Mouse (Mus musculus): ENCODE results near the gene Slit3. TPM values are rescaled to one million over a fixed set of nuclear protein-coding genes. Genes with fewer than 3 reads are reported as not detected.

Slit3 gene
- total and polyA plus RNA-seq, 3 experiments, result 0.76 TPM; not detected in 2

GRCm38 (mm10) chr11:35295162-35295799, 174.3 kb downstream of the Slit3 start:
- H3K36me3 ChIP-seq (replicated peaks), result no peaks in the 10 kb centered on the region
- peaks cover 63% of the 10 kb centered on the region for H3K9me3 ChIP-seq (replicated peaks)
- H3K27me3 ChIP-seq (ENCODE audit: insufficient read depth, low read length), result no peaks in the 10 kb centered on the region
- no peak for ATAC-seq (ENCODE audit: extremely low read depth, insufficient number of reproducible peaks, low FRiP score, poor library complexity, severe bottlenecking)
- no peak for TF ChIP-seq GATA2 (IDR thresholded peaks at IDR 0.05; ENCODE audit: borderline replicate concordance, low read depth, low read length)
- TF ChIP-seq CTCF (IDR thresholded peaks at IDR 0.05; ENCODE audit: low read depth, low read length), result no peak
- no peak for TF ChIP-seq TAL1 (conservative IDR thresholded peaks at IDR 0.05; ENCODE audit: low read depth, low read length)
- TF ChIP-seq POLR2AphosphoS5 (IDR thresholded peaks at IDR 0.05; ENCODE audit: insufficient replicate concordance, low read depth, low read length), result no peak
- TF ChIP-seq GATA1 (IDR thresholded peaks at IDR 0.05; ENCODE audit: borderline replicate concordance, low read length), result no peak
- no peaks in the 10 kb centered on the region for H3K4me1 ChIP-seq (ENCODE audit: insufficient read depth, low read depth, low read length)
- DNase-seq (ENCODE audit: low spot score), result no peak
- no peak overlapping the region for H3K4me3 ChIP-seq (ENCODE audit: low read depth, low read length)

- no peak overlapping the region for H3K4me3 ChIP-seq (ENCODE audit: low read depth, low read length)
- no peaks in the 10 kb centered on the region for H3K4me1 ChIP-seq (ENCODE audit: insufficient read depth, low read depth, low read length)
- no peak for TF ChIP-seq CTCF (IDR thresholded peaks at IDR 0.05; ENCODE audit: low read depth, low read length)
- DNase-seq (ENCODE audit: low spot score) (no peak), ATAC-seq (ENCODE audit: extremely low read depth, insufficient number of reproducible peaks, low FRiP score, poor library complexity, severe bottlenecking) (no peak)
- peaks cover 67% of the 10 kb centered on the region for H3K9me3 ChIP-seq (replicated peaks)
- no peaks in the 10 kb centered on the region for H3K27me3 ChIP-seq (ENCODE audit: insufficient read depth, low read length)
- no peaks in the 10 kb centered on the region for H3K36me3 ChIP-seq (replicated peaks)
These were observed 175.8 kb downstream of the Slit3 start for GRCm38 (mm10) chr11:35296803-35297202.

- H3K4me1 ChIP-seq (ENCODE audit: insufficient read depth, low read depth, low read length), result no peaks in the 10 kb centered on the region
- no peak overlapping the region for H3K4me3 ChIP-seq (ENCODE audit: low read depth, low read length)
- no peak for DNase-seq (ENCODE audit: low spot score)
- H3K27me3 ChIP-seq (ENCODE audit: insufficient read depth, low read length), result no peaks in the 10 kb centered on the region
- no peaks in the 10 kb centered on the region for H3K36me3 ChIP-seq (replicated peaks)
- H3K9me3 ChIP-seq (replicated peaks), result peaks cover 65% of the 10 kb centered on the region
- TF ChIP-seq TAL1 (conservative IDR thresholded peaks at IDR 0.05; ENCODE audit: low read depth, low read length) (no peak), CTCF (IDR thresholded peaks at IDR 0.05; ENCODE audit: low read depth, low read length) (no peak), POLR2AphosphoS5 (IDR thresholded peaks at IDR 0.05; ENCODE audit: insufficient replicate concordance, low read depth, low read length) (no peak), GATA1 (IDR thresholded peaks at IDR 0.05; ENCODE audit: borderline replicate concordance, low read length) (no peak), GATA2 (IDR thresholded peaks at IDR 0.05; ENCODE audit: borderline replicate concordance, low read depth, low read length) (no peak)
- ATAC-seq (ENCODE audit: extremely low read depth, insufficient number of reproducible peaks, low FRiP score, poor library complexity, severe bottlenecking), result no peak
These were observed 176.3 kb downstream of the Slit3 start for GRCm38 (mm10) chr11:35297319-35297718.

GRCm38 (mm10) chr11:35298526-35298925, 177.5 kb downstream of the Slit3 start:
- TF ChIP-seq GATA1 (IDR thresholded peaks at IDR 0.05; ENCODE audit: borderline replicate concordance, low read length) (no peak), POLR2AphosphoS5 (IDR thresholded peaks at IDR 0.05; ENCODE audit: insufficient replicate concordance, low read depth, low read length) (no peak), CTCF (IDR thresholded peaks at IDR 0.05; ENCODE audit: low read depth, low read length) (no peak), GATA2 (IDR thresholded peaks at IDR 0.05; ENCODE audit: borderline replicate concordance, low read depth, low read length) (no peak), TAL1 (conservative IDR thresholded peaks at IDR 0.05; ENCODE audit: low read depth, low read length) (no peak)

GRCm38 (mm10) chr11:35299857-35300375, 178.9 kb downstream of the Slit3 start:
- Histone ChIP-seq H3K27me3 (ENCODE audit: insufficient read depth, low read length) (no peaks in the 10 kb centered on the region), H3K4me1 (ENCODE audit: insufficient read depth, low read depth, low read length) (no peaks in the 10 kb centered on the region), H3K36me3 (replicated peaks) (no peaks in the 10 kb centered on the region), H3K4me3 (ENCODE audit: low read depth, low read length) (no peak overlapping the region), H3K9me3 (replicated peaks) (peaks cover 69% of the 10 kb centered on the region)
- DNase-seq (ENCODE audit: low spot score) (no peak), ATAC-seq (ENCODE audit: extremely low read depth, insufficient number of reproducible peaks, low FRiP score, poor library complexity, severe bottlenecking) (no peak)
- TF ChIP-seq GATA1 (IDR thresholded peaks at IDR 0.05; ENCODE audit: borderline replicate concordance, low read length), result no peak
- no peak for TF ChIP-seq POLR2AphosphoS5 (IDR thresholded peaks at IDR 0.05; ENCODE audit: insufficient replicate concordance, low read depth, low read length)
- TF ChIP-seq TAL1 (conservative IDR thresholded peaks at IDR 0.05; ENCODE audit: low read depth, low read length), result no peak

More at GRCm38 (mm10) chr11:35298526-35298925, 177.5 kb downstream of the Slit3 start:
- Histone ChIP-seq H3K9me3 (replicated peaks) (peaks cover 67% of the 10 kb centered on the region), H3K27me3 (ENCODE audit: insufficient read depth, low read length) (no peaks in the 10 kb centered on the region), H3K4me1 (ENCODE audit: insufficient read depth, low read depth, low read length) (no peaks in the 10 kb centered on the region), H3K4me3 (ENCODE audit: low read depth, low read length) (no peak overlapping the region), H3K36me3 (replicated peaks) (no peaks in the 10 kb centered on the region)
- DNase-seq (ENCODE audit: low spot score) (no peak), ATAC-seq (ENCODE audit: extremely low read depth, insufficient number of reproducible peaks, low FRiP score, poor library complexity, severe bottlenecking) (no peak)

GRCm38 (mm10) chr11:35302272-35302671, 181.2 kb downstream of the Slit3 start:
- Histone ChIP-seq H3K4me1 (ENCODE audit: insufficient read depth, low read depth, low read length) (no peaks in the 10 kb centered on the region), H3K9me3 (replicated peaks) (peaks cover 70% of the 10 kb centered on the region), H3K27me3 (ENCODE audit: insufficient read depth, low read length) (no peaks in the 10 kb centered on the region), H3K4me3 (ENCODE audit: low read depth, low read length) (no peak overlapping the region), H3K36me3 (replicated peaks) (no peaks in the 10 kb centered on the region)
- ATAC-seq (ENCODE audit: extremely low read depth, insufficient number of reproducible peaks, low FRiP score, poor library complexity, severe bottlenecking) (no peak), DNase-seq (ENCODE audit: low spot score) (no peak)
- TF ChIP-seq TAL1 (conservative IDR thresholded peaks at IDR 0.05; ENCODE audit: low read depth, low read length), result no peak
- TF ChIP-seq GATA2 (IDR thresholded peaks at IDR 0.05; ENCODE audit: borderline replicate concordance, low read depth, low read length), result no peak

Measured in G1E (cell line).